Mouse (Mus musculus) MEL-GATA-1-ER (cell line): ENCODE measurements around the gene Tmem54.

ENCODE experiments used
- DNase-seq: peaks from one replicate; pipeline ENCODE4 v3.0.0-alpha.2; 2012; ENCODE audit warnings: low read depth; ENCODE audit errors: extremely low read depth

The Tmem54 gene

GRCm38 (mm10) chr4:129129387-129129786, 24.0 kb downstream of the Tmem54 start:
- no peak for DNase-seq

- no peak for DNase-seq
Observed at GRCm38 (mm10) chr4:129130149-129130548, 24.8 kb downstream of the Tmem54 start.

GRCm38 (mm10) chr4:129130755-129131303, 25.5 kb downstream of the Tmem54 start:
- DNase-seq = peak; percentile 84

- DNase-seq = no peak
Observed at GRCm38 (mm10) chr4:129134799-129135585, 29.6 kb downstream of the Tmem54 start.

- DNase-seq = no peak
Observed at GRCm38 (mm10) chr4:129135637-129136036, 30.3 kb downstream of the Tmem54 start.

GRCm38 (mm10) chr4:129136189-129136578, 30.8 kb downstream of the Tmem54 start:
- DNase-seq = no peak

GRCm38 (mm10) chr4:129136579-129137391, 31.4 kb downstream of the Tmem54 start, which contains the start of gene Fndc5:
Fndc5 (plus strand) TSS chr4:129136999.
- no peak for DNase-seq

GRCm38 (mm10) chr4:129137392-129138321, 32.3 kb downstream of the Tmem54 start:
- peak; percentile 63 for DNase-seq

GRCm38 (mm10) chr4:129139642-129140041, 34.3 kb downstream of the Tmem54 start:
- peak; percentile 73 for DNase-seq

- no peak for DNase-seq
Observed at GRCm38 (mm10) chr4:129140808-129141207, 35.5 kb downstream of the Tmem54 start.

GRCm38 (mm10) chr4:129141560-129142438, 36.5 kb downstream of the Tmem54 start:
- DNase-seq = peak; percentile 60

- DNase-seq = no peak
Observed at GRCm38 (mm10) chr4:129142439-129143045, 37.2 kb downstream of the Tmem54 start.

- DNase-seq = no peak
Observed at GRCm38 (mm10) chr4:129143509-129143908, 38.2 kb downstream of the Tmem54 start.

- DNase-seq = no peak
Observed at GRCm38 (mm10) chr4:129144401-129145367, 39.3 kb downstream of the Tmem54 start.

- DNase-seq = no peak
Observed at GRCm38 (mm10) chr4:129145411-129145810, 40.1 kb downstream of the Tmem54 start.

- no peak for DNase-seq
Observed at GRCm38 (mm10) chr4:129145943-129146342, 40.6 kb downstream of the Tmem54 start.

- no peak for DNase-seq
Observed at GRCm38 (mm10) chr4:129146392-129146791, 41.0 kb downstream of the Tmem54 start.

- DNase-seq = no peak
Observed at GRCm38 (mm10) chr4:129147552-129148103, 42.3 kb downstream of the Tmem54 start.
